Mouse (Mus musculus): ENCODE data around the gene Tmem100.
A peak's percentile ranks its signal among the peaks of the same experiment; 100 is the strongest.

Gene Tmem100

GRCm38 (mm10) chr11:90015281-90015680, 14.9 kb upstream of the Tmem100 start:
- no peak for DNase-seq (ENCODE audit: low spot score)

- DNase-seq (ENCODE audit: low spot score), result no peak
Observed at GRCm38 (mm10) chr11:90019161-90019560, 11.0 kb upstream of the Tmem100 start.

- no peak for DNase-seq (ENCODE audit: low spot score)
Observed at GRCm38 (mm10) chr11:90025891-90026801, 4.0 kb upstream of the Tmem100 start.

- no peak for DNase-seq (ENCODE audit: low spot score)
Observed at GRCm38 (mm10) chr11:90026802-90027174, 3.4 kb upstream of the Tmem100 start.

GRCm38 (mm10) chr11:90027216-90027615, 2.9 kb upstream of the Tmem100 start:
- DNase-seq (ENCODE audit: low spot score), result no peak

- DNase-seq (ENCODE audit: low spot score), result no peak
Observed at GRCm38 (mm10) chr11:90028746-90029145, 1.4 kb upstream of the Tmem100 start.

GRCm38 (mm10) chr11:90029354-90029753, 794 bp upstream of the Tmem100 start:
- peak; percentile 29 for DNase-seq (ENCODE audit: low spot score)

GRCm38 (mm10) chr11:90030557-90030956, 409 bp downstream of the Tmem100 start:
- peak; percentile 36 for DNase-seq (ENCODE audit: low spot score)

- no peak for DNase-seq (ENCODE audit: low spot score)
Observed at GRCm38 (mm10) chr11:90031076-90031475, 928 bp downstream of the Tmem100 start.

GRCm38 (mm10) chr11:90032807-90033206, 2.7 kb downstream of the Tmem100 start:
- DNase-seq (ENCODE audit: low spot score), result no peak

GRCm38 (mm10) chr11:90033442-90033841, 3.3 kb downstream of the Tmem100 start:
- DNase-seq (ENCODE audit: low spot score), result no peak

- DNase-seq (ENCODE audit: low spot score), result no peak
Observed at GRCm38 (mm10) chr11:90034646-90035045, 4.5 kb downstream of the Tmem100 start.

- DNase-seq (ENCODE audit: low spot score), result no peak
Observed at GRCm38 (mm10) chr11:90035532-90035931, 5.4 kb downstream of the Tmem100 start.

GRCm38 (mm10) chr11:90036416-90036815, 6.3 kb downstream of the Tmem100 start:
- no peak for DNase-seq (ENCODE audit: low spot score)

GRCm38 (mm10) chr11:90038022-90038421, 7.9 kb downstream of the Tmem100 start:
- DNase-seq (ENCODE audit: low spot score), result no peak

- no peak for DNase-seq (ENCODE audit: low spot score)
Observed at GRCm38 (mm10) chr11:90044459-90044858, 14.3 kb downstream of the Tmem100 start.

GRCm38 (mm10) chr11:90046211-90046610, 16.1 kb downstream of the Tmem100 start:
- DNase-seq (ENCODE audit: low spot score), result no peak

- no peak for DNase-seq (ENCODE audit: low spot score)
Observed at GRCm38 (mm10) chr11:90047271-90047670, 17.1 kb downstream of the Tmem100 start.

- no peak for DNase-seq (ENCODE audit: low spot score)
Observed at GRCm38 (mm10) chr11:90050016-90050415, 19.9 kb downstream of the Tmem100 start.

GRCm38 (mm10) chr11:90052785-90053184, 22.6 kb downstream of the Tmem100 start:
- DNase-seq (ENCODE audit: low spot score), result no peak

GRCm38 (mm10) chr11:90053820-90054219, 23.7 kb downstream of the Tmem100 start:
- no peak for DNase-seq (ENCODE audit: low spot score)

- no peak for DNase-seq (ENCODE audit: low spot score)
Observed at GRCm38 (mm10) chr11:90054401-90054800, 24.3 kb downstream of the Tmem100 start.

- no peak for DNase-seq (ENCODE audit: low spot score)
Observed at GRCm38 (mm10) chr11:90057070-90057469, 26.9 kb downstream of the Tmem100 start.

GRCm38 (mm10) chr11:90059241-90059640, 29.1 kb downstream of the Tmem100 start:
- no peak for DNase-seq (ENCODE audit: low spot score)
